Mouse (Mus musculus) C2C12 (cell line): ENCODE results near the gene Lrrc3b. TPM values are rescaled to one million over a fixed set of nuclear protein-coding genes. Genes with fewer than 3 reads are reported as not detected.

Experiments used
- H3K27me3 ChIP-seq: one replicate; pipeline ENCODE4 v1.6.1; 2011; ENCODE audit not compliant: control insufficient read depth, insufficient read depth, insufficient read length
- H3K36me3 ChIP-seq: one replicate; pipeline ENCODE4 v1.6.1; 2011; ENCODE audit not compliant: control insufficient read depth, insufficient read depth
- H3K4me3 ChIP-seq: one replicate; pipeline ENCODE4 v1.5.1; 2011; ENCODE audit warnings: mild to moderate bottlenecking, control low read depth; ENCODE audit not compliant: poor library complexity, insufficient read depth, severe bottlenecking
- H3K79me2 ChIP-seq: one replicate; pipeline ENCODE4 v1.6.1; 2011; ENCODE audit not compliant: control insufficient read depth, insufficient read depth
- H3K79me3 ChIP-seq: one replicate; pipeline ENCODE4 v1.6.1; 2011; ENCODE audit warnings: low read depth, control low read depth
- H3ac ChIP-seq: one replicate; pipeline ENCODE3; 2011; ENCODE audit warnings: low read depth; ENCODE audit not compliant: control insufficient read depth, insufficient read length
- CEBPB ChIP-seq: IDR thresholded peaks from one replicate; pipeline ENCODE4 v1.6.1; 2011; ENCODE audit warnings: low read depth, mild to moderate bottlenecking, control low read depth, moderate library complexity
- CTCF ChIP-seq: IDR thresholded peaks from one replicate; pipeline ENCODE4 v1.5.1; 2011; ENCODE audit not compliant: control insufficient read depth, insufficient read depth, insufficient read length
- FOSL1 ChIP-seq: IDR thresholded peaks from one replicate; pipeline ENCODE4 v1.8.0; 2011; ENCODE audit warnings: mild to moderate bottlenecking, low read length; ENCODE audit not compliant: poor library complexity, insufficient read depth, severe bottlenecking
- MAX ChIP-seq: IDR thresholded peaks from one replicate; pipeline ENCODE4 v1.6.1; 2011; ENCODE audit warnings: mild to moderate bottlenecking, control low read depth
- MYOD1 ChIP-seq: IDR thresholded peaks from one replicate; pipeline ENCODE4 v1.6.1; 2011; ENCODE audit warnings: low read depth; ENCODE audit not compliant: control insufficient read depth, insufficient read length
- MYOG ChIP-seq: IDR thresholded peaks from one replicate; pipeline ENCODE4 v1.6.1; 2011; ENCODE audit not compliant: control insufficient read depth, insufficient read length; ENCODE audit errors: extremely low read depth
- USF1 ChIP-seq: IDR thresholded peaks from one replicate; pipeline ENCODE4 v1.6.1; 2011; ENCODE audit warnings: low read depth, mild to moderate bottlenecking, control low read depth, moderate library complexity
- polyA plus RNA-seq: library from polyadenylated mRNA; unstranded; fragments of >200 nt; fragmentation: generic; extraction: Trizol; gene quantifications from one replicate; pipeline ENCODE4 v1.2.1, GENCODE M21; 2012; ENCODE audit warnings: missing spikeins

The Lrrc3b gene
- polyA plus RNA-seq, 1 experiment: not detected

- TF ChIP-seq MYOG (no peak), MAX (no peak), CTCF (no peak), FOSL1 (no peak), MYOD1 (no peak), CEBPB (no peak), USF1 (no peak)
- Histone ChIP-seq H3K79me2 (no peaks in the 10 kb centered on the region), H3K4me3 (no peak overlapping the region), H3K79me3 (no peaks in the 10 kb centered on the region), H3ac (no peak overlapping the region), H3K27me3 (no peaks in the 10 kb centered on the region), H3K36me3 (no peaks in the 10 kb centered on the region)
These were observed 79.7 kb downstream of the Lrrc3b start for GRCm38 (mm10) chr14:15359134-15359533.

- H3ac ChIP-seq: no peak overlapping the region
- no peak for TF ChIP-seq FOSL1
- no peak for TF ChIP-seq MAX
- no peak for TF ChIP-seq MYOD1
- TF ChIP-seq CTCF: no peak
- TF ChIP-seq CEBPB: no peak
- TF ChIP-seq USF1: no peak
- no peak for TF ChIP-seq MYOG
- no peak overlapping the region for H3K4me3 ChIP-seq
These were observed 83.3 kb downstream of the Lrrc3b start for GRCm38 (mm10) chr14:15355512-15355911.

GRCm38 (mm10) chr14:15354299-15354698 is 84.5 kb downstream of the Lrrc3b start:
- Histone ChIP-seq H3K79me3 (no peaks in the 10 kb centered on the region), H3K27me3 (no peaks in the 10 kb centered on the region), H3K4me3 (no peak overlapping the region), H3K36me3 (no peaks in the 10 kb centered on the region), H3K79me2 (no peaks in the 10 kb centered on the region), H3ac (no peak overlapping the region)
- TF ChIP-seq MYOG (no peak), CEBPB (no peak), FOSL1 (no peak), MYOD1 (no peak), MAX (no peak), USF1 (no peak), CTCF (no peak)

More at GRCm38 (mm10) chr14:15355512-15355911, 83.3 kb downstream of the Lrrc3b start:
- Histone ChIP-seq H3K79me3 (no peaks in the 10 kb centered on the region), H3K36me3 (no peaks in the 10 kb centered on the region), H3K27me3 (no peaks in the 10 kb centered on the region), H3K79me2 (no peaks in the 10 kb centered on the region)

GRCm38 (mm10) chr14:15333130-15333529 is 105.7 kb downstream of the Lrrc3b start:
- H3K79me2 ChIP-seq: no peaks in the 10 kb centered on the region
- TF ChIP-seq USF1 (no peak), MYOD1 (no peak), MYOG (no peak), CTCF (no peak), MAX (no peak), CEBPB (no peak), FOSL1 (no peak)
- no peaks in the 10 kb centered on the region for H3K36me3 ChIP-seq
- no peak overlapping the region for H3K4me3 ChIP-seq
- no peaks in the 10 kb centered on the region for H3K79me3 ChIP-seq
- no peaks in the 10 kb centered on the region for H3K27me3 ChIP-seq
- no peak overlapping the region for H3ac ChIP-seq

- H3K4me3 ChIP-seq: no peak overlapping the region
- H3K27me3 ChIP-seq: no peaks in the 10 kb centered on the region
- no peaks in the 10 kb centered on the region for H3K36me3 ChIP-seq
- TF ChIP-seq MYOD1 (no peak), MAX (no peak), CEBPB (no peak), USF1 (no peak), MYOG (no peak), FOSL1 (no peak), CTCF (no peak)
- H3K79me3 ChIP-seq: no peaks in the 10 kb centered on the region
- no peaks in the 10 kb centered on the region for H3K79me2 ChIP-seq
- no peak overlapping the region for H3ac ChIP-seq
These were observed 107.4 kb downstream of the Lrrc3b start for GRCm38 (mm10) chr14:15331370-15331769.

GRCm38 (mm10) chr14:15330155-15330554 is 108.6 kb downstream of the Lrrc3b start:
- H3K36me3 ChIP-seq: no peaks in the 10 kb centered on the region
- H3K79me3 ChIP-seq: no peaks in the 10 kb centered on the region
- H3K27me3 ChIP-seq: no peaks in the 10 kb centered on the region
- no peaks in the 10 kb centered on the region for H3K79me2 ChIP-seq
- H3ac ChIP-seq: no peak overlapping the region
- TF ChIP-seq MAX (no peak), USF1 (no peak), MYOD1 (no peak), MYOG (no peak), CEBPB (no peak), CTCF (no peak), FOSL1 (no peak)
- no peak overlapping the region for H3K4me3 ChIP-seq
